In the genomic region with DNA sequence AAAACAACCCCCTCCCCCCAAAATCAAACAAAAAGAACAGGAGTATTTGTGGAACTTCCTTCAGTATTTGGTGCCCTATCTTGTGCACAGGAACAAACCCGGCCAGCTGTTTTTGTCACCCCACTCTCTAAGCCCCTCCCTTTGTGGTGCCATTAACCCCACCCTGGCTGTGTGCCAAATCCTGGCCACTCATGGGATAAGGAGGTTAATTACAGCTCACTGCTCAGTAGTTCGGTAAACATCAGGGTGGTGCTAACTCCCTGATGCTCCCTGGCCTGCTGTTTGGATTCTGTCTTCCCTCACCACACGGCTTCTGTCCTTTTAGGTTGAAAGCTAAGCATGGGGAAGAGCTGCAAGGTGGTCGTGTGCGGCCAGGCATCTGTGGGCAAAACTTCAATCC, we compare ENCODE assay signal across 8 mouse cellular contexts. TPM values are rescaled to one million over a fixed set of nuclear protein-coding genes. Genes with fewer than 3 reads are reported as not detected.
DNase-seq lines count a peak whose midpoint lies in the region; ATAC-seq and TF ChIP-seq lines count a peak whose summit lies in the region.

No protein-coding gene starts in this region.

- no peaks in the 10 kb centered on the region for H3K9me3 ChIP-seq in hindbrain, embryonic 14.5 days (ENCODE audit: control insufficient read depth, low read length)

- 66% methylated on average over 5 of the region's 5 CpGs for WGBS in hindbrain, embryonic 14.5 days
- 61% methylated on average over 5 of the region's 5 CpGs for WGBS in thymus, adult 2 months

- no peak for ATAC-seq in hindbrain, embryonic 14.5 days (ENCODE audit: low FRiP score)
- peak; percentile 29 for ATAC-seq in monocyte, adult 5-6 weeks (replicated peaks; ENCODE audit: insufficient number of reproducible peaks, low FRiP score, low TSS enrichment, poor library complexity, severe bottlenecking)

- TF ChIP-seq POLR2A in thymus, adult 2 months (IDR thresholded peaks at IDR 0.05; ENCODE audit: control insufficient read depth, extremely low read depth, insufficient read depth, low read length, poor library complexity): no peak

- peaks cover 30% of the 10 kb centered on the region for H3K36me3 ChIP-seq in hindbrain, embryonic 14.5 days (replicated peaks; ENCODE audit: control insufficient read depth, insufficient read depth)
- H3K36me3 ChIP-seq in thymus, adult 2 months (ENCODE audit: control insufficient read depth, insufficient read depth, low read length): no peaks in the 10 kb centered on the region

- H3K4me1 ChIP-seq in hindbrain, embryonic 14.5 days (replicated peaks; ENCODE audit: control insufficient read depth, insufficient read depth, low read length): peaks cover 29% of the 10 kb centered on the region; the same call in 1 of the 2 replicates
- H3K4me1 ChIP-seq in thymus, adult 2 months (replicated peaks; ENCODE audit: control insufficient read depth, insufficient read depth, low read length): peaks cover 21% of the 10 kb centered on the region

- TF ChIP-seq CTCF in thymus, adult 2 months (IDR thresholded peaks at IDR 0.05; ENCODE audit: borderline replicate concordance, control insufficient read depth, extremely low read depth, insufficient read depth, low read length, poor library complexity): no peak

- H3K27me3 ChIP-seq in hindbrain, embryonic 14.5 days (ENCODE audit: control insufficient read depth, insufficient read depth, low read length): no peaks in the 10 kb centered on the region
- H3K27me3 ChIP-seq in thymus, adult 2 months (ENCODE audit: control insufficient read depth, insufficient read depth, low read length): no peaks in the 10 kb centered on the region

- no peak overlapping the region for H3K27ac ChIP-seq in hindbrain, embryonic 14.5 days
- H3K27ac ChIP-seq in thymus, adult 2 months (ENCODE audit: control insufficient read depth, insufficient read depth, low read length): no peak overlapping the region

- H3K9ac ChIP-seq in hindbrain, embryonic 14.5 days: peak overlapping the region; percentile 76

- peak overlapping the region; percentile 68 for H3K4me3 ChIP-seq in hindbrain, embryonic 14.5 days (replicated peaks; ENCODE audit: low read length)
- H3K4me3 ChIP-seq in thymus, adult 2 months (ENCODE audit: control insufficient read depth, insufficient read depth, low read length): no peak overlapping the region

- peak; percentile 53 for DNase-seq in cerebellum, adult 9-10 months
- no peak for DNase-seq in cerebellum, adult 18-20 months
- peak; percentile 51 for DNase-seq in c-Kit-positive CD71-positive TER-119-negative erythroid progenitor cells, embryonic 14.5 days (ENCODE audit: low read depth)
- DNase-seq in hindbrain, embryonic 14.5 days (ENCODE audit: low spot score): no peak
- DNase-seq in liver: peak; percentile 76
- no peak for DNase-seq in embryo, embryonic 11 days
- DNase-seq in thymus, adult 2 months: no peak

- peak overlapping the region; percentile 71 for H3K4me2 ChIP-seq in hindbrain, embryonic 14.5 days (replicated peaks)

RNA-seq across cellular contexts. Expression of gene Dnajc7, which starts 3.9 kb away (rescaled TPM):
- polyA plus RNA-seq in hindbrain, embryonic 14.5 days (2014; fragmentation: Nextera tagmentation; extraction: Ambion mirVana): 91.0 and 91.6 TPM in 2 replicates
- 239 to 305 TPM (median 293 TPM) in 3 replicates for total RNA-seq in monocyte, adult 5-6 weeks (2017)
- polyA plus RNA-seq in thymus, adult 2 months (2012; rRNA removed): 99.8 and 110 TPM in 2 replicates

RNA-seq across cellular contexts. Expression of gene Nkiras2, which starts 4.8 kb away (rescaled TPM):
- 103 TPM in 2 replicates for polyA plus RNA-seq in hindbrain, embryonic 14.5 days (2014; fragmentation: Nextera tagmentation; extraction: Ambion mirVana)
- total RNA-seq in monocyte, adult 5-6 weeks (2017): 49.6 to 69.8 TPM (median 54.5 TPM) in 3 replicates
- 64.6 and 68.4 TPM in 2 replicates for polyA plus RNA-seq in thymus, adult 2 months (2012; rRNA removed)

RNA-seq across cellular contexts. Expression of gene Cnp, which starts 49.2 kb away (rescaled TPM):
- 47.2 and 53.3 TPM in 2 replicates for polyA plus RNA-seq in hindbrain, embryonic 14.5 days (2014; fragmentation: Nextera tagmentation; extraction: Ambion mirVana)
- total RNA-seq in monocyte, adult 5-6 weeks (2017): 22.6 to 33.8 TPM (median 25.9 TPM) in 3 replicates
- 138 and 153 TPM in 2 replicates for polyA plus RNA-seq in thymus, adult 2 months (2012; rRNA removed)

Comparison
In these comparisons a context has a peak if more than half of its experiments do, and no peak if none do; other contexts are left out.
1. DNase-seq: peak in cerebellum, adult 9-10 months (single experiment), c-Kit-positive CD71-positive TER-119-negative erythroid progenitor cells, embryonic 14.5 days (single experiment) and liver (single experiment); none in cerebellum, adult 18-20 months (0 of 2), hindbrain, embryonic 14.5 days (single experiment), embryo, embryonic 11 days (single experiment) and thymus, adult 2 months (single experiment).